Mouse (Mus musculus) kidney, postnatal 0 days (tissue): ENCODE measurements around the gene Nrg4. TPM values are rescaled to one million over a fixed set of nuclear protein-coding genes. Genes with fewer than 3 reads are reported as not detected.
A peak's percentile ranks its signal among the peaks of the same experiment; 100 is the strongest.

ENCODE experiments used
- ATAC-seq: fragments of 200-750 bp; cut with Nextera tagmentation; replicated peaks from 2 replicates; pipeline ENCODE4 v1.8.0; 2017; ENCODE audit warnings: low read depth, moderate number of reproducible peaks, moderate TSS enrichment, moderate library complexity; ENCODE audit not compliant: low FRiP score
- DNase-seq: peaks from one replicate; pipeline ENCODE4 v3.0.0-alpha.2; 2016; ENCODE audit warnings: low spot score
- H3K27ac ChIP-seq: fragments of 300-500 bp; sonication (generic); 2 replicates; pipeline ENCODE4 v1.5.1; 2014; ENCODE audit warnings: mild to moderate bottlenecking
- H3K27me3 ChIP-seq: fragments of 300-500 bp; sonication (generic); 2 replicates; pipeline ENCODE4 v1.6.1; 2014; ENCODE audit warnings: low read length, mixed read lengths; ENCODE audit not compliant: insufficient read depth
- H3K36me3 ChIP-seq: fragments of 300-500 bp; sonication (generic); 2 replicates; pipeline ENCODE4 v1.6.1; 2014; ENCODE audit warnings: low read length, mixed read lengths; ENCODE audit not compliant: insufficient read depth
- H3K4me1 ChIP-seq: fragments of 300-500 bp; sonication (generic); replicated peaks from 2 replicates; pipeline ENCODE4 v1.6.1; 2014; ENCODE audit warnings: antibody characterized with exemption, low read length, mixed read lengths; ENCODE audit not compliant: insufficient read depth
- H3K4me2 ChIP-seq: fragments of 300-500 bp; sonication (generic); 2 replicates; pipeline ENCODE4 v1.6.1; 2014; ENCODE audit warnings: mild to moderate bottlenecking, low read length, moderate library complexity, mixed read lengths
- H3K4me3 ChIP-seq: fragments of 300-500 bp; sonication (generic); replicated peaks from 2 replicates; pipeline ENCODE4 v1.5.1; 2014; ENCODE audit warnings: low read depth, low read length
- H3K9ac ChIP-seq: fragments of 300-500 bp; sonication (generic); 2 replicates; pipeline ENCODE4 v1.6.1; 2014; ENCODE audit warnings: low read depth, low read length
- H3K9me3 ChIP-seq: fragments of 300-500 bp; sonication (generic); replicated peaks from 2 replicates; pipeline ENCODE4 v1.6.1; 2016; ENCODE audit warnings: low read length, inconsistent platforms, mixed read lengths
- CTCF ChIP-seq: IDR thresholded peaks from 2 replicates; pipeline ENCODE4 v1.5.1; 2016; ENCODE audit warnings: antibody characterized with exemption, low read depth, mild to moderate bottlenecking, moderate library complexity
- WGBS: fragments of 180-500 bp; shearing (Covaris S2); extraction: QIAGEN DNeasy Blood & Tissue Kit; methylation state at CpG from one replicate; pipeline ENCODE4 v1.1.7; 2014; 5-methylcytosine and 5-hydroxymethylcytosine counted together
- polyA plus RNA-seq: library from polyadenylated mRNA; unstranded; fragments of >200 nt; fragmentation: Nextera tagmentation; extraction: Ambion mirVana; gene quantifications from 2 replicates; pipeline ENCODE4 v1.2.1, GENCODE M21; 2015

The Nrg4 gene
- polyA plus RNA-seq, 1 experiment from 2014 or later, result 0.39 TPM

- no peak overlapping the region for H3K4me2 ChIP-seq
- H3K4me1 ChIP-seq, result no peaks in the 10 kb centered on the region
- no peak overlapping the region for H3K9ac ChIP-seq
- no peaks in the 10 kb centered on the region for H3K9me3 ChIP-seq
- H3K4me3 ChIP-seq, result no peak overlapping the region
- H3K27ac ChIP-seq, result no peak overlapping the region
- 39% methylated on average over 1 of the region's 1 CpGs for WGBS
- no peak for TF ChIP-seq CTCF
- DNase-seq (no peak), ATAC-seq (no peak)
- H3K36me3 ChIP-seq, result no peaks in the 10 kb centered on the region
- peaks cover 36% of the 10 kb centered on the region for H3K27me3 ChIP-seq
Observed at GRCm38 (mm10) chr9:55325061-55325460, 1.6 kb downstream of the Nrg4 start.

- Histone ChIP-seq H3K4me2 (no peak overlapping the region), H3K27me3 (peaks cover 35% of the 10 kb centered on the region), H3K9ac (no peak overlapping the region), H3K4me1 (no peaks in the 10 kb centered on the region), H3K9me3 (no peaks in the 10 kb centered on the region), H3K27ac (no peak overlapping the region), H3K4me3 (no peak overlapping the region), H3K36me3 (no peaks in the 10 kb centered on the region)
- peak; percentile 51 for TF ChIP-seq CTCF
- 55% methylated on average over 10 of the region's 10 CpGs for WGBS
- DNase-seq (no peak), ATAC-seq (no peak)
Observed at GRCm38 (mm10) chr9:55324516-55324915, 2.1 kb downstream of the Nrg4 start.

DNA sequence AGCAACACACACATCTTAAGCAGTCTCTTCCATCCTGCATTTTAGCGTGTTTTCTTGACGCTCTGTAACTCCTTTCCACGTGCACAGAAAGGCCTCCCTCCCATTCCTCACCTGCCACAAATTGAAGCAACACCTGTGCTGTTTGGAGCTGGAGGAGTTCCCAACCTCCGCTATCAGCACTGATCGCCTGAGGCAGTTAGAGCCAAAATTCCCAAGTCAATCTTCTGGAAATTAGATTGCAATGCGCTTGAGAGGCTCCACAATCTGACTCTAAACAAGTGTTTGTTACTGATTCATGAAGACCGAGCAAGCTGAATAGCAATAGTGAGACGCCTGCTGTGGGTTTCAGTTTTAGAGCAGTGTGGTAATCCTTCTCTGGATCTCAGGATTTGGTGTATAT lies 2.6 kb downstream of the Nrg4 start:
- Histone ChIP-seq H3K36me3 (no peaks in the 10 kb centered on the region), H3K27ac (no peak overlapping the region), H3K9me3 (no peaks in the 10 kb centered on the region), H3K27me3 (peaks cover 31% of the 10 kb centered on the region), H3K9ac (no peak overlapping the region), H3K4me2 (no peak overlapping the region), H3K4me1 (no peaks in the 10 kb centered on the region), H3K4me3 (no peak overlapping the region)
- 51% methylated on average over 8 of the region's 8 CpGs for WGBS
- TF ChIP-seq CTCF, result no peak
- DNase-seq (no peak), ATAC-seq (no peak)

DNA sequence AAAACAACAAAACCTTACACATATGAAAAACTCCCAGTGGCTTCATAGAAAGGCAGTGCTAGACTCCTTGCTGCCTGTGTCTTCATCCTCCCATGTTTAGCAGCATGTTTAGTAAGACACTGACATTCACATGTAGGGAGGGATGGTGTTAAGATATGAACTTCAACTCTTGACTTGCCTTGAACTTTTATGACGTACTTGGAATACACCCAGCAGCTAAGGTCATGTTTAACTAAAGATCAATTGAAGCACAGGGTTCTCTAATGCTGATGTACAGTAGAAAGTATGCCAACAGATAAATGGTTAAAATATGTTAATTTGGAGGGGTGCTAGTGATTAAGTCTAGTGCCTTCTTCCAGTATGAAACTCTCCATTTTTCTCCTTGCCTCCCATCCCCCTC lies 4.0 kb downstream of the Nrg4 start:
- H3K27ac ChIP-seq, result no peak overlapping the region
- no peaks in the 10 kb centered on the region for H3K36me3 ChIP-seq
- H3K4me2 ChIP-seq, result no peak overlapping the region
- H3K4me3 ChIP-seq, result no peak overlapping the region
- no peak for DNase-seq
- ATAC-seq, result no peak
- no peaks in the 10 kb centered on the region for H3K4me1 ChIP-seq
- no peak overlapping the region for H3K9ac ChIP-seq
- no peaks in the 10 kb centered on the region for H3K9me3 ChIP-seq
- no peak for TF ChIP-seq CTCF
- WGBS, result 53% methylated on average over 1 of the region's 1 CpGs
- H3K27me3 ChIP-seq, result peaks cover 21% of the 10 kb centered on the region; the same call in 1 of the 2 replicates

GRCm38 (mm10) chr9:55313619-55314261 lies 12.9 kb downstream of the Nrg4 start:
- H3K27me3 ChIP-seq, result no peaks in the 10 kb centered on the region
- no peaks in the 10 kb centered on the region for H3K4me1 ChIP-seq
- no peak overlapping the region for H3K9ac ChIP-seq
- H3K4me3 ChIP-seq, result no peak overlapping the region
- H3K36me3 ChIP-seq, result no peaks in the 10 kb centered on the region
- no peaks in the 10 kb centered on the region for H3K9me3 ChIP-seq
- no peak for TF ChIP-seq CTCF
- no peak overlapping the region for H3K4me2 ChIP-seq
- DNase-seq, result no peak
- no peak for ATAC-seq
- no peak overlapping the region for H3K27ac ChIP-seq
- 59% methylated on average over 12 of the region's 12 CpGs for WGBS

DNA sequence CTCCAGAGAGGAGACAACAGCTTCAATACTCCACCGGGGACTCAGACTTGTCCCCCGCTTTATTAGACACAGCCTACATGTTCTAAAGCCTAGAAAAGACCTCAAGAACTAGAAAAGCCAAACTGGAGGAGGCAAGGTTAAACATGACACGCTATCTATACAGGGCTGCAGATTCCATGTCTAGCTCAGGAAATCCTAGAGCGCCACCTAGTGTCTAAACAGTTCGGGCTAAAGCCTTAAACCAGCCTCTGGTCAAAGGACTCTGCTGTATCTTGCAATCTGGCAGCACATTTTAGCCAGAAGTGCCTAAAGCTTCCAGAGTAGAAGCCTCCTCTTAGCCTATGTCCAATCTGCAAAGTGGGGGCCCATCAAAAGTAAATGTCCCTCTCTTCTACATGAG lies 15.1 kb downstream of the Nrg4 start:
- no peaks in the 10 kb centered on the region for H3K4me1 ChIP-seq
- WGBS, result 11% methylated on average over 5 of the region's 5 CpGs
- no peak overlapping the region for H3K4me3 ChIP-seq
- H3K9me3 ChIP-seq, result no peaks in the 10 kb centered on the region
- H3K36me3 ChIP-seq, result no peaks in the 10 kb centered on the region
- H3K9ac ChIP-seq, result no peak overlapping the region
- ATAC-seq (0 out of 2 replicates have a peak, but pooled peaks have one; percentile 57), DNase-seq (peak; percentile 93)
- peak; percentile 93 for TF ChIP-seq CTCF
- no peak overlapping the region for H3K27ac ChIP-seq
- H3K27me3 ChIP-seq, result no peaks in the 10 kb centered on the region
- H3K4me2 ChIP-seq, result no peak overlapping the region

GRCm38 (mm10) chr9:55308455-55308854 lies 18.2 kb downstream of the Nrg4 start:
- no peak for ATAC-seq
- no peaks in the 10 kb centered on the region for H3K9me3 ChIP-seq
- no peak for TF ChIP-seq CTCF

More at GRCm38 (mm10) chr9:55308455-55308854, 18.2 kb downstream of the Nrg4 start:
- DNase-seq, result no peak
- WGBS, result 72% methylated on average over 5 of the region's 5 CpGs
- no peak overlapping the region for H3K4me2 ChIP-seq
- no peaks in the 10 kb centered on the region for H3K36me3 ChIP-seq
- H3K27ac ChIP-seq, result no peak overlapping the region
- H3K4me3 ChIP-seq, result no peak overlapping the region
- H3K4me1 ChIP-seq, result no peaks in the 10 kb centered on the region
- H3K27me3 ChIP-seq, result no peaks in the 10 kb centered on the region
- H3K9ac ChIP-seq, result no peak overlapping the region
